Mouse (Mus musculus) kidney, embryonic 14.5 days (tissue): ENCODE results near the gene Herpud1. TPM values are rescaled to one million over a fixed set of nuclear protein-coding genes. Genes with fewer than 3 reads are reported as not detected.

Experiments
- ATAC-seq: fragments of 200-750 bp; cut with Nextera tagmentation; 2 replicates; pipeline ENCODE4 v1.8.0; 2017; ENCODE audit warnings: moderate number of reproducible peaks, mild to moderate bottlenecking, moderate TSS enrichment, moderate library complexity; ENCODE audit not compliant: low FRiP score, low TSS enrichment
- H3K27ac ChIP-seq: fragments of 300-500 bp; sonication (generic); 2 replicates; pipeline ENCODE4 v1.5.1; 2014; ENCODE audit warnings: low read depth, mild to moderate bottlenecking, low read length, moderate library complexity, mixed read lengths
- H3K27me3 ChIP-seq: fragments of 300-500 bp; sonication (generic); 2 replicates; pipeline ENCODE4 v1.6.1; 2014; ENCODE audit warnings: mild to moderate bottlenecking, low read length; ENCODE audit not compliant: control insufficient read depth, insufficient read depth
- H3K36me3 ChIP-seq: fragments of 300-500 bp; sonication (generic); 2 replicates; pipeline ENCODE4 v1.6.1; 2014; ENCODE audit warnings: low read length, mixed read lengths; ENCODE audit not compliant: control insufficient read depth, insufficient read depth
- H3K4me1 ChIP-seq: fragments of 300-500 bp; sonication (generic); 2 replicates; pipeline ENCODE4 v1.6.1; 2014; ENCODE audit warnings: low read length, mixed read lengths; ENCODE audit not compliant: control insufficient read depth, insufficient read depth
- H3K4me2 ChIP-seq: fragments of 300-500 bp; sonication (generic); replicated peaks from 2 replicates; pipeline ENCODE4 v1.6.1; 2014; ENCODE audit warnings: low read depth, mild to moderate bottlenecking, low read length
- H3K4me3 ChIP-seq: fragments of 300-500 bp; sonication (generic); 2 replicates; pipeline ENCODE4 v1.5.1; 2014; ENCODE audit warnings: mild to moderate bottlenecking, low read length
- H3K9ac ChIP-seq: fragments of 300-500 bp; sonication (generic); 2 replicates; pipeline ENCODE4 v1.6.1; 2014; ENCODE audit warnings: low read depth, mild to moderate bottlenecking, low read length, moderate library complexity
- H3K9me3 ChIP-seq: fragments of 300-500 bp; sonication (generic); 2 replicates; pipeline ENCODE4 v1.6.1; 2016; ENCODE audit warnings: low read length; ENCODE audit not compliant: control insufficient read depth
- WGBS: fragments of 180-500 bp; shearing (Covaris S2); extraction: QIAGEN DNeasy Blood & Tissue Kit; methylation state at CpG from one replicate; pipeline ENCODE4 v1.1.7; 2014; 5-methylcytosine and 5-hydroxymethylcytosine counted together
- polyA plus RNA-seq: library from polyadenylated mRNA; unstranded; fragments of >200 nt; fragmentation: Nextera tagmentation; extraction: Ambion mirVana; gene quantifications from 2 replicates; pipeline ENCODE4 v1.2.1, GENCODE M21; 2014

Gene Herpud1
- polyA plus RNA-seq, 1 experiment from 2014 or later, result 61.2 TPM

DNA sequence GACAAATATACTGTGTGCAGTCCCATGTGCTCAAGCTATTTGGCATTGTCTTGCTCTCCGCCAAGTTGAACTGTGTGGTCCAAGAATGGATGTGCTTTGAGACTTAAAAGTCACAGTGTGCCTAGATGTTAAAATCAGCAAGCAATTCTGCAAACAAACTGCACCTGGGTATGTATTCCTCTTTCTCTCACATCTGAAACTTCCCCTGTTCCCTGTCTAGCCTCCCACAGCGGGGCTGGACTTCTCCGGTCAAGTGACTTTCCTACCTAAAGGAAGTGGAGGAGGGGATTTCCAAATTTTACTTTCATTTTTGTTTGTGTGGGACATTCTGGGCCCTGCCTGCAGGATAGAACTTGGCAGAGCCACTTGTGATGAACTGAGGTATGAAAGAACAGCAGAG lies 56.9 kb downstream of the Herpud1 start:
- Histone ChIP-seq H3K9me3 (no peaks in the 10 kb centered on the region), H3K4me3 (no peak overlapping the region), H3K4me2 (no peak overlapping the region), H3K27me3 (no peaks in the 10 kb centered on the region), H3K36me3 (no peaks in the 10 kb centered on the region), H3K27ac (no peak overlapping the region), H3K9ac (no peak overlapping the region), H3K4me1 (no peaks in the 10 kb centered on the region)
- 74% methylated on average over 3 of the region's 3 CpGs for WGBS
- ATAC-seq, result no peak

DNA sequence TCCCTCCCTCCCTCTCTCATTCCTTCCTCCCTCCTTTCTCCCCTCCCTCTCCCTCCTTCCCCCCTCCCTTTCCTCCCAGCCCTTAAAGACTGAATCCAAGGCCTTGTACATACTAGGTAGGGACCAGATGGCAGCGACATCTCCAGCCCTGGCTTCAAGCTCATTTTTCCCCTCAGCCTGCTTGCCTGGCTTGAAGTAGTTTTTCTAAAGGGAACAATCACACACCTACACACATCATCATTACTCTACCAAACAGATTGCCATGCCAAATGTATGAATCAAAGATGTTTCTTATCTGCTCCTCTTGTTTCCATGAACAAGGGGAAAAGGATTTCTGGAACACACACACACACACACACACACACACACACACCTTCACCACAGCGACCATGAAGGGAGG lies 58.2 kb downstream of the Herpud1 start:
- WGBS, result 68% methylated on average over 2 of the region's 2 CpGs
- no peak overlapping the region for H3K9ac ChIP-seq
- no peaks in the 10 kb centered on the region for H3K4me1 ChIP-seq
- H3K36me3 ChIP-seq, result no peaks in the 10 kb centered on the region
- no peak overlapping the region for H3K27ac ChIP-seq
- H3K9me3 ChIP-seq, result no peaks in the 10 kb centered on the region
- ATAC-seq, result no peak
- H3K4me3 ChIP-seq, result no peak overlapping the region
- no peaks in the 10 kb centered on the region for H3K27me3 ChIP-seq
- H3K4me2 ChIP-seq, result no peak overlapping the region

Other genes with a start within 250 kb of the Herpud1 start
- gene Mt4, start 249.2 kb upstream of the Herpud1 start, polyA plus RNA-seq, result not detected in 2 replicates
- gene Mt3, start 233.8 kb upstream of the Herpud1 start, polyA plus RNA-seq, result 0.60 and 1.7 TPM in 2 replicates
- gene Mt2, start 213.8 kb upstream of the Herpud1 start, polyA plus RNA-seq, result 58.3 and 67.5 TPM in 2 replicates
- 123 and 166 TPM in 2 replicates for gene Mt1, start 207.4 kb upstream of the Herpud1 start, polyA plus RNA-seq
- gene Nup93, start 171.9 kb upstream of the Herpud1 start, polyA plus RNA-seq, result 51.8 and 103 TPM in 2 replicates
- gene Slc12a3, start 57.2 kb upstream of the Herpud1 start, polyA plus RNA-seq, result 0.39 and 0.51 TPM in 2 replicates
- gene Nlrc5, start 47.9 kb downstream of the Herpud1 start, polyA plus RNA-seq, result 0.10 and 0.70 TPM in 2 replicates
- 13.2 and 13.6 TPM in 2 replicates for gene Cpne2, start 146.6 kb downstream of the Herpud1 start, polyA plus RNA-seq
- gene Rspry1, start 215.5 kb downstream of the Herpud1 start, polyA plus RNA-seq, result 29.6 and 37.3 TPM in 2 replicates
- 60.2 and 82.1 TPM in 2 replicates for gene Fam192a, start 215.6 kb downstream of the Herpud1 start, polyA plus RNA-seq